Mouse (Mus musculus) heart, adult 2 months (tissue): ENCODE data around the gene Hoxc9.

Source experiments
- CTCF ChIP-seq: fragments of 200-600 bp; IDR thresholded peaks from 2 replicates; pipeline ENCODE4 v1.8.1; 2022; ENCODE audit warnings: antibody characterized with exemption, mild to moderate bottlenecking, moderate library complexity
- EP300 ChIP-seq: fragments of 200-500 bp; IDR thresholded peaks from 2 replicates; pipeline ENCODE4 v1.6.1; 2011; ENCODE audit warnings: low read depth, low read length, control low read depth; ENCODE audit not compliant: insufficient read depth
- POLR2A ChIP-seq: fragments of 200-500 bp; IDR thresholded peaks from 2 replicates; pipeline ENCODE4 v1.6.1; 2011; ENCODE audit warnings: mild to moderate bottlenecking, low read depth, low read length, control low read depth; ENCODE audit not compliant: insufficient read depth

DNA sequence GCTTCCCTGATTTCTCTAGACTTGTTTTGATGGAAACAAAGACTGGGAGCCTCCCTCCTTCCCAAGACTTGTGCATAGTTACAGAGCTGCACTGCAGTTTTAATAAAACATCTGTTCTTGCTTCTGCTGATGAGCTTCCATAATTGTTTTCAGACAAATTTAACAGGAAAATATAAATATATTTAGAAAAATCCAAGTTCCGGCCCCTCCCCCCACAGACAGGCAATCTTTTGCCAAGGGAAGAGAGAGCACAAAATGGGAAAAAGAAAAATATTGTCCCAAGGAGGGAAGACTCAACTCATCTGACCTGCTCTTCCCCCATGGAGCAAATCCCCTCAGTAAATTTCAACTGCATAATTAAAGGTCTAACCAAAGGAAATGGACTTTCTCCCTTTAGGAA, 30.1 kb downstream of the Hoxc9 start:
- TF ChIP-seq EP300 (no peak), CTCF (no peak), POLR2A (no peak)
